Mouse (Mus musculus): Measurements from ENCODE around the gene Kpna7. TPM values are rescaled to one million over a fixed set of nuclear protein-coding genes. Genes with fewer than 3 reads are reported as not detected.
"Not testable (repeated sequence)": the region's sequence is repeated elsewhere in the genome, so short reads cannot be mapped to it uniquely, and the experiment has no call there.

The Kpna7 gene
- polyA plus RNA-seq, 1 experiment = not detected

DNA sequence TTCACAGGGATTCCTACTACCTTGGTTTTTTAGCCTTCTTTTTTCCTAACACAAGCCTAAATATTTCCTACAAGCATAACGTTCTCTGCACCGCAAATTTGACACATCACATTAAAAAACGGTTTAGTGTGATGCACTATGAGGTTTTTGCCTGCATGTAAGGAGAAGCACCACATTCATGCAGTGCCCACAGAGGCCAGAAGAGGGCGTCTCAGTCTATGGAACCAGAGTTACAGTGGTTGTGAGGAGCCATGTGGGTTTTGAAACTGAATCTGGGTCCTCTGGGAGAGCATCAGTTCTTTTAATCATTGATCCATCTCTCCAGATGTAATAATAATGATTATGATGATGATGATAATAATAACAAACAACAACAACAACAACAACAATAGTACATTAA, 42.2 kb downstream of the Kpna7 start:
- Histone ChIP-seq H3K27ac (ENCODE audit: insufficient read depth, low read length) (no peak overlapping the region), H3K4me3 (ENCODE audit: insufficient read depth, low read length) (no peak overlapping the region), H3K4me1 (ENCODE audit: control insufficient read depth, insufficient read depth, low read length) (no peaks in the 10 kb centered on the region)
- TF ChIP-seq POLR2A (IDR thresholded peaks at IDR 0.05; ENCODE audit: low read depth, low read length) = no peak
- TF ChIP-seq CTCF (IDR thresholded peaks at IDR 0.05; ENCODE audit: borderline replicate concordance, insufficient read depth, low read length) = no peak

- H3K27ac ChIP-seq (ENCODE audit: insufficient read depth, low read length); H3K4me1 ChIP-seq (ENCODE audit: control insufficient read depth, insufficient read depth, low read length); H3K4me3 ChIP-seq (ENCODE audit: insufficient read depth, low read length): not testable (repeated sequence)
Measured at GRCm38 (mm10) chr5:145032391-145032790, 51.4 kb downstream of the Kpna7 start, which contains the start of gene Gm4871. Gene Gm4871, minus strand, starts transcription at chr5:145032754.

GRCm38 (mm10) chr5:145030476-145030875, 53.4 kb downstream of the Kpna7 start:
- not testable (repeated sequence) for H3K4me3 ChIP-seq (ENCODE audit: insufficient read depth, low read length); H3K27ac ChIP-seq (ENCODE audit: insufficient read depth, low read length); H3K4me1 ChIP-seq (ENCODE audit: control insufficient read depth, insufficient read depth, low read length)

GRCm38 (mm10) chr5:145020712-145021111, 63.1 kb downstream of the Kpna7 start:
- H3K27ac ChIP-seq (ENCODE audit: insufficient read depth, low read length); H3K4me1 ChIP-seq (ENCODE audit: control insufficient read depth, insufficient read depth, low read length); H3K4me3 ChIP-seq (ENCODE audit: insufficient read depth, low read length): not testable (repeated sequence)

DNA sequence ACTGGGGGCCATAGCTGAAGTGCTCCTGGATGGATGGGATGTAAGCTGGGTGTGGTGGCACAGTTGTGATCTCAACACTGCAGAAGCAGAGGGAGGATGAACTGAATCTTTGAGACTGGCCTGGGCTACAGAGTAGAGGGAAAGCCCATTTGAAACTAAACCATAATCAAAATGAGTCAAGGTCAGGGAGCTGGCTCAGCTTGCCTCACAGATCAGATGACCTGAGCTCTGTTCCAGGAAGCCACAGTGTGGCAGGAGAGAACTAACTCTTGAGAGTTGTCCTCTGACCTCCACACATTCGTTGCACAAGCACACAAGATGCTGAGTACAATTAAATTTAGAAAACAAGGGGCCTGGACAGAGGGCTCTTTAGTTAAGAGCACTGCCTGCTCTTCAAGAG, 63.6 kb downstream of the Kpna7 start:
- not testable (repeated sequence) for H3K4me3 ChIP-seq (ENCODE audit: insufficient read depth, low read length); H3K27ac ChIP-seq (ENCODE audit: insufficient read depth, low read length); H3K4me1 ChIP-seq (ENCODE audit: control insufficient read depth, insufficient read depth, low read length)

GRCm38 (mm10) chr5:145016761-145017160, 67.1 kb downstream of the Kpna7 start:
- H3K27ac ChIP-seq (ENCODE audit: insufficient read depth, low read length); H3K4me1 ChIP-seq (ENCODE audit: control insufficient read depth, insufficient read depth, low read length); H3K4me3 ChIP-seq (ENCODE audit: insufficient read depth, low read length): not testable (repeated sequence)

DNA sequence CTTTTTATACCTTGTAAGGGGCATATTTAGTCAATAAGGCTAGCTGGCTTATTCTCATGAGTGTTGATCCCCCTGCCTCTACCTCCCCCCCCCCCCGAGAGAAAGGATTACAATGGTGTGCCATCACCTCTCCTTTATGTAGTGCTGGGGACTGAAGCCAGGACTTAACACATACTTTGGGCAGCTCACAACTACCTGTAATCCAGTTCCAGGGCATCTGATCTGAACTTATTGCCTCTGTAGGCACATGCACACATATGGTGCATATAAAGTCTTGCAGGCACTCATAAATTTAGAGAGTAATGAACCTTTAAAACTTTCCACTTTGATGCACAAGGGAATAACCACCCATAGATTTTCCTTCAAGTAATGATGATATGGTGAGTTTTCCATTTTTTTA, 69.6 kb downstream of the Kpna7 start:
- H3K4me1 ChIP-seq (ENCODE audit: control insufficient read depth, insufficient read depth, low read length) = no peaks in the 10 kb centered on the region
- TF ChIP-seq POLR2A (IDR thresholded peaks at IDR 0.05; ENCODE audit: low read depth, low read length) (no peak), CTCF (IDR thresholded peaks at IDR 0.05; ENCODE audit: borderline replicate concordance, insufficient read depth, low read length) (no peak)
- H3K4me3 ChIP-seq (ENCODE audit: insufficient read depth, low read length) = no peak overlapping the region
- H3K27ac ChIP-seq (ENCODE audit: insufficient read depth, low read length) = no peak overlapping the region

DNA sequence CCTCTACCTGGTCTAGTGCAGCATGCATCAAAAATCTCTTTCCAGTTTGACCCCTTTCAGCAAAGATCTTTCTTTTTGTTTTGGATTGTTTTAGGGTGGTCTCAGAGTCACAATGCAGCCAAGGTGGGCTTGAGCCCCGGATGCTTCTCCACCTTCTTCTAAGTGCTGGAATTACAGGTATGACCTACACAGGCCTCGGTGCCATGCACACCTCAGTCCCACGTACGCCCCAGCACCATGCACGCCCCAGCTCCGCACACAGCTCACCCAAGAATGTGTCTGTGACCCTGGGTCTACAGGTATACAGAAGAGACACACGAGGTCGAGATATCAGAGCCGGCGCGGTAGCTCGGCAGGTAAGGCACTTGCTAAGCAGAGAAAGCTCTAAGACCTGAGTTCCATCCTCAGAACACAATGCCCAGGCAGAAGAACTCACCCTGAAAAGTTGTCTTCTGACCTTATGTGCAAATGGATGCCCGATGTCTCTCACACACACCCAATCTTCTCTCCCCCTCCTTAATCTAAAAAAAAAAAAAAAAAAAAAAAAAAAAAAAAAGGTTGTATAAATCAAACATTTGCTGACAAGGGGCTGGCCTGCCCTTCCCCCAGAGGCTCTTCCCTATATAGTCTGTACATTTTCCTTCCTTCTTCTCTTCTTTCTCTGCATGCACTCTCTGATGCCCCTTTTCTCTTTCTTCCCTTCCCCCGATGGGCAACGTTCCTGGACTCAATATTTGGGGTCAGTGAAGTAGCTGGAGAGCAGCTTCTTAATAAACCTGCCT, 74.8 kb downstream of the Kpna7 start:
- H3K27ac ChIP-seq (ENCODE audit: insufficient read depth, low read length) = no peak overlapping the region
- no peak for TF ChIP-seq POLR2A (IDR thresholded peaks at IDR 0.05; ENCODE audit: low read depth, low read length)
- TF ChIP-seq CTCF (IDR thresholded peaks at IDR 0.05; ENCODE audit: borderline replicate concordance, insufficient read depth, low read length) = no peak

GRCm38 (mm10) chr5:145005596-145005995, 78.2 kb downstream of the Kpna7 start:
- H3K27ac ChIP-seq (ENCODE audit: insufficient read depth, low read length) = no peak overlapping the region
- TF ChIP-seq POLR2A (IDR thresholded peaks at IDR 0.05; ENCODE audit: low read depth, low read length) (no peak), CTCF (IDR thresholded peaks at IDR 0.05; ENCODE audit: borderline replicate concordance, insufficient read depth, low read length) (no peak)
- no peaks in the 10 kb centered on the region for H3K4me1 ChIP-seq (ENCODE audit: control insufficient read depth, insufficient read depth, low read length)
- no peak overlapping the region for H3K4me3 ChIP-seq (ENCODE audit: insufficient read depth, low read length)

More for the DNA sequence above, 74.8 kb downstream of the Kpna7 start:
- no peaks in the 10 kb centered on the region for H3K4me1 ChIP-seq (ENCODE audit: control insufficient read depth, insufficient read depth, low read length)
- no peak overlapping the region for H3K4me3 ChIP-seq (ENCODE audit: insufficient read depth, low read length)

GRCm38 (mm10) chr5:145004495-145004894, 79.3 kb downstream of the Kpna7 start:
- no peak for TF ChIP-seq POLR2A (IDR thresholded peaks at IDR 0.05; ENCODE audit: low read depth, low read length)
- no peak for TF ChIP-seq CTCF (IDR thresholded peaks at IDR 0.05; ENCODE audit: borderline replicate concordance, insufficient read depth, low read length)
- H3K4me3 ChIP-seq (ENCODE audit: insufficient read depth, low read length) = no peak overlapping the region
- H3K4me1 ChIP-seq (ENCODE audit: control insufficient read depth, insufficient read depth, low read length) = no peaks in the 10 kb centered on the region
- no peak overlapping the region for H3K27ac ChIP-seq (ENCODE audit: insufficient read depth, low read length)

DNA sequence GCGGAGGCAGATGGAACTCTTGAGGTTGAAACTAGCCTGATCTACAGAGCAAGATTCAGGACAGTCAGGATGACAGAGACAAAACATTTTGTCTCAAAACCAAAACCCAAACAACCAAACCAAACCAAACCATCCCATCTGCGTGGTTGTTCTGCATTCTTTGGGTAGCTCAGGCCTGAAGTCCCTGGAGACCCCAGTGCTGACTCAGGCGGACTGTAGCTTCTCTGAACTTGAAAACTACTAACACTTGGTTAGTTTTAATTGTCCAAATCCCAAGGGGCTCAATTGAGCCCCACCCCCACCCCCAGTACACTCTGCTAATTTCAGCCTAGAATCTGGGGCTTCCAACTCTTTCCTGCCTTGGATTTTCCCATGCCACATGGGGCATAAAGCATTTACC, 80.5 kb downstream of the Kpna7 start:
- TF ChIP-seq CTCF (IDR thresholded peaks at IDR 0.05; ENCODE audit: borderline replicate concordance, insufficient read depth, low read length) = no peak
- TF ChIP-seq POLR2A (IDR thresholded peaks at IDR 0.05; ENCODE audit: low read depth, low read length) = no peak
- no peak overlapping the region for H3K27ac ChIP-seq (ENCODE audit: insufficient read depth, low read length)

More for the DNA sequence above, 80.5 kb downstream of the Kpna7 start:
- H3K4me1 ChIP-seq (ENCODE audit: control insufficient read depth, insufficient read depth, low read length) = no peaks in the 10 kb centered on the region
- no peak overlapping the region for H3K4me3 ChIP-seq (ENCODE audit: insufficient read depth, low read length)

Data from embryonic fibroblast, embryonic 13.5 days (primary cell).